Mouse (Mus musculus) forebrain, embryonic 11.5 days (tissue): Measurements from ENCODE around the gene Agrp. TPM values are rescaled to one million over a fixed set of nuclear protein-coding genes. Genes with fewer than 3 reads are reported as not detected.
"Not testable (repeated sequence)": the region's sequence is repeated elsewhere in the genome, so short reads cannot be mapped to it uniquely, and the experiment has no call there.

Source experiments
- ATAC-seq: fragments of 200-750 bp; cut with Nextera tagmentation; replicated peaks from 2 replicates; pipeline ENCODE4 v1.8.0; 2017; ENCODE audit warnings: moderate TSS enrichment; ENCODE audit not compliant: low FRiP score
- DNase-seq: peaks from one replicate; pipeline ENCODE4 v3.0.0-alpha.2; 2017; ENCODE audit warnings: low spot score
- H3K27ac ChIP-seq: fragments of 300-500 bp; sonication (generic); 2 replicates; pipeline ENCODE4 v1.5.1; 2014; ENCODE audit warnings: low read depth, low read length
- H3K27me3 ChIP-seq: fragments of 300-500 bp; sonication (generic); 2 replicates; pipeline ENCODE4 v1.6.1; 2014; ENCODE audit warnings: mild to moderate bottlenecking, low read length, mixed read lengths; ENCODE audit not compliant: control insufficient read depth, insufficient read depth
- H3K36me3 ChIP-seq: fragments of 300-500 bp; sonication (generic); 2 replicates; pipeline ENCODE4 v1.6.1; 2014; ENCODE audit warnings: mild to moderate bottlenecking, low read length, moderate library complexity, mixed read lengths; ENCODE audit not compliant: control insufficient read depth, insufficient read depth
- H3K4me1 ChIP-seq: fragments of 300-500 bp; sonication (generic); replicated peaks from 2 replicates; pipeline ENCODE4 v1.6.1; 2014; ENCODE audit warnings: low read length, mixed read lengths; ENCODE audit not compliant: control insufficient read depth, insufficient read depth
- H3K4me2 ChIP-seq: fragments of 300-500 bp; sonication (generic); 2 replicates; pipeline ENCODE4 v1.6.1; 2014; ENCODE audit warnings: low read depth, mild to moderate bottlenecking, low read length, moderate library complexity, mixed read lengths; ENCODE audit not compliant: severe bottlenecking
- H3K4me3 ChIP-seq: fragments of 300-500 bp; sonication (generic); 2 replicates; pipeline ENCODE4 v1.5.1; 2014; ENCODE audit warnings: low read depth, low read length
- H3K9ac ChIP-seq: fragments of 300-500 bp; sonication (generic); 2 replicates; pipeline ENCODE4 v1.6.1; 2014; ENCODE audit warnings: low read length
- H3K9me3 ChIP-seq: fragments of 300-500 bp; sonication (generic); 2 replicates; pipeline ENCODE4 v1.6.1; 2016; ENCODE audit warnings: low read length, mixed read lengths; ENCODE audit not compliant: control insufficient read depth
- WGBS: fragments of 180-500 bp; shearing (Covaris S2); extraction: QIAGEN DNeasy Blood & Tissue Kit; methylation state at CpG from one replicate; pipeline ENCODE4 v1.1.7; 2014; 5-methylcytosine and 5-hydroxymethylcytosine counted together
- polyA plus RNA-seq: library from polyadenylated mRNA; unstranded; fragments of >200 nt; fragmentation: Nextera tagmentation; extraction: Ambion mirVana; gene quantifications from 2 replicates; pipeline ENCODE4 v1.2.1, GENCODE M21; 2014

Gene Agrp
- polyA plus RNA-seq, 1 experiment from 2014 or later: 0.49 TPM

GRCm38 (mm10) chr8:105573427-105573826 is 63.8 kb downstream of the Agrp start:
- no peak overlapping the region for H3K27ac ChIP-seq
- H3K36me3 ChIP-seq: no peaks in the 10 kb centered on the region
- no peaks in the 10 kb centered on the region for H3K4me1 ChIP-seq
- H3K9ac ChIP-seq: no peak overlapping the region
- no peak overlapping the region for H3K4me2 ChIP-seq
- no peaks in the 10 kb centered on the region for H3K27me3 ChIP-seq
- no peaks in the 10 kb centered on the region for H3K9me3 ChIP-seq
- ATAC-seq (no peak), DNase-seq (no peak)
- no peak overlapping the region for H3K4me3 ChIP-seq

GRCm38 (mm10) chr8:105571810-105572209 is 65.4 kb downstream of the Agrp start:
- Histone ChIP-seq H3K9ac (no peak overlapping the region), H3K36me3 (no peaks in the 10 kb centered on the region), H3K4me2 (no peak overlapping the region), H3K27ac (no peak overlapping the region), H3K4me1 (no peaks in the 10 kb centered on the region; the same call in 1 of the 2 replicates), H3K27me3 (no peaks in the 10 kb centered on the region), H3K9me3 (no peaks in the 10 kb centered on the region), H3K4me3 (no peak overlapping the region)
- 92% methylated on average over 9 of the region's 9 CpGs for WGBS
- no peak for ATAC-seq
- no peak for DNase-seq

GRCm38 (mm10) chr8:105566703-105567595 is 70.2 kb downstream of the Agrp start:
- Histone ChIP-seq H3K36me3 (no peaks in the 10 kb centered on the region), H3K9ac (peak overlapping the region; percentile 55), H3K27ac (no peak overlapping the region), H3K4me1 (peaks cover 6% of the 10 kb centered on the region; the same call in 1 of the 2 replicates), H3K9me3 (no peaks in the 10 kb centered on the region), H3K27me3 (no peaks in the 10 kb centered on the region), H3K4me3 (peak overlapping the region; percentile 79), H3K4me2 (peak overlapping the region; percentile 59)
- DNase-seq (peak; percentile 64), ATAC-seq (peak; percentile 25; the same call in 1 of the 2 replicates)
- 25% methylated on average over 27 of the region's 27 CpGs for WGBS

GRCm38 (mm10) chr8:105565952-105566702 is 71.1 kb downstream of the Agrp start, which contains the start of gene Atp6v0d1:
Gene Atp6v0d1, minus strand, starts transcription at chr8:105566047.
- H3K36me3 ChIP-seq: no peaks in the 10 kb centered on the region
- ATAC-seq (peak; percentile 99), DNase-seq (peak; percentile 99)
- peak within 1 kb of the TSS; percentile 55 for H3K9ac ChIP-seq
- H3K4me1 ChIP-seq: peaks cover 6% of the 10 kb centered on the region; the same call in 1 of the 2 replicates
- H3K4me2 ChIP-seq: peak within 1 kb of the TSS; percentile 59
- WGBS: 3% methylated on average over 53 of the region's 53 CpGs
- no peak within 1 kb of the TSS for H3K27ac ChIP-seq
- peak within 1 kb of the TSS; percentile 79 for H3K4me3 ChIP-seq
- H3K9me3 ChIP-seq: no peaks in the 10 kb centered on the region
- H3K27me3 ChIP-seq: no peaks in the 10 kb centered on the region

GRCm38 (mm10) chr8:105565401-105565881 is 71.8 kb downstream of the Agrp start:
- H3K4me1 ChIP-seq: peaks cover 6% of the 10 kb centered on the region; the same call in 1 of the 2 replicates
- no peaks in the 10 kb centered on the region for H3K27me3 ChIP-seq
- peak overlapping the region; percentile 59 for H3K4me2 ChIP-seq
- DNase-seq (no peak), ATAC-seq (peak; percentile 75)
- H3K4me3 ChIP-seq: peak overlapping the region; percentile 79
- 1% methylated on average over 31 of the region's 31 CpGs for WGBS
- H3K9ac ChIP-seq: peak overlapping the region; percentile 55
- no peaks in the 10 kb centered on the region for H3K9me3 ChIP-seq
- H3K27ac ChIP-seq: no peak overlapping the region
- no peaks in the 10 kb centered on the region for H3K36me3 ChIP-seq

- 83% methylated on average over 9 of the region's 9 CpGs for WGBS
- Histone ChIP-seq H3K4me2 (peak overlapping the region; percentile 59), H3K4me3 (peak overlapping the region; percentile 79), H3K9ac (peak overlapping the region; percentile 55)
- not testable (repeated sequence) for H3K4me1 ChIP-seq, H3K27ac ChIP-seq, H3K36me3 ChIP-seq, H3K9me3 ChIP-seq, H3K27me3 ChIP-seq, ATAC-seq, DNase-seq
Measured at GRCm38 (mm10) chr8:105564573-105565229, 72.5 kb downstream of the Agrp start.

- ATAC-seq (no peak), DNase-seq (no peak)
- peaks cover 6% of the 10 kb centered on the region; the same call in 1 of the 2 replicates for H3K4me1 ChIP-seq
- no peaks in the 10 kb centered on the region for H3K36me3 ChIP-seq
- WGBS: 83% methylated on average over 1 of the region's 1 CpGs
- H3K4me3 ChIP-seq: no peak overlapping the region
- no peak overlapping the region for H3K9ac ChIP-seq
- no peak overlapping the region for H3K4me2 ChIP-seq
- no peaks in the 10 kb centered on the region for H3K27me3 ChIP-seq
- H3K9me3 ChIP-seq: no peaks in the 10 kb centered on the region
- no peak overlapping the region for H3K27ac ChIP-seq
Measured at GRCm38 (mm10) chr8:105563871-105564270, 73.3 kb downstream of the Agrp start.

- DNase-seq (no peak), ATAC-seq (no peak)
- H3K4me3 ChIP-seq: no peak overlapping the region
- H3K27ac ChIP-seq: no peak overlapping the region
- H3K27me3 ChIP-seq: no peaks in the 10 kb centered on the region
- WGBS: 82% methylated on average over 3 of the region's 3 CpGs
- H3K9me3 ChIP-seq: no peaks in the 10 kb centered on the region
- no peak overlapping the region for H3K4me2 ChIP-seq
- H3K9ac ChIP-seq: no peak overlapping the region
- H3K36me3 ChIP-seq: no peaks in the 10 kb centered on the region
- H3K4me1 ChIP-seq: peaks cover 6% of the 10 kb centered on the region; the same call in 1 of the 2 replicates
Measured at GRCm38 (mm10) chr8:105562863-105563262, 74.3 kb downstream of the Agrp start.
